Mouse (Mus musculus) adrenal gland, adult 10 weeks (tissue): ENCODE data around the gene 7420426K07Rik. TPM values are rescaled to one million over a fixed set of nuclear protein-coding genes. Genes with fewer than 3 reads are reported as not detected.

Experiments used
- polyA plus RNA-seq: library from polyadenylated mRNA; stranded (reverse); fragments of 350-450 nt; fragmentation: Illumina TruSeq; extraction: RNeasy Lipid Tissue Mini Kit (QIAGEN cat#74804); gene quantifications from one replicate; pipeline ENCODE4 v1.2.3, GENCODE M21; 2014; ENCODE audit warnings: low read depth, low replicate concordance

The 7420426K07Rik gene
- not detected for polyA plus RNA-seq

DNA sequence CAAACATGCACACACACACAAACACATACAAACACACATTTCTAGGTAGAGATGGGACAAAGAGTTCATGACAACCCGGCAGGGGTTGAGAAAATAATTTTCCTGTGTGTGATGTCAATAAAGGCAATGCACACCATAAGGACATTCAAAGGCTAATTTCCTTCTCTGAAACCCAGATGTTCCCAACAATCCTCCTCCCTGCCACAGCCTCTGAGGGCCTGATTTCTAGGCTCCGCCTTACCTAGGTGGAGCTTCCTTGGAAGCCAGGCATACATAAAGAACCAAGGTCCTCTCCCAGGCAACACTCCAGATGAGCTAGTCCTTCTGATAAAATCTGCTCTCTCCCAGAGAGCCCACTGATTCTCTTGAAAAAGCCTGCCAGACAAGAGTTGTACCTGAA, at the start of gene 7420426K07Rik:
7420426K07Rik (plus strand) TSS at position 301 of the 400 bp plus-strand sequence.

GRCm38 (mm10) chr9:98856210-98856609, 46.7 kb upstream of the 7420426K07Rik start, which contains the start of gene Prr23a2:
TSS of gene Prr23a2 (plus strand) at chr9:98856494.

DNA sequence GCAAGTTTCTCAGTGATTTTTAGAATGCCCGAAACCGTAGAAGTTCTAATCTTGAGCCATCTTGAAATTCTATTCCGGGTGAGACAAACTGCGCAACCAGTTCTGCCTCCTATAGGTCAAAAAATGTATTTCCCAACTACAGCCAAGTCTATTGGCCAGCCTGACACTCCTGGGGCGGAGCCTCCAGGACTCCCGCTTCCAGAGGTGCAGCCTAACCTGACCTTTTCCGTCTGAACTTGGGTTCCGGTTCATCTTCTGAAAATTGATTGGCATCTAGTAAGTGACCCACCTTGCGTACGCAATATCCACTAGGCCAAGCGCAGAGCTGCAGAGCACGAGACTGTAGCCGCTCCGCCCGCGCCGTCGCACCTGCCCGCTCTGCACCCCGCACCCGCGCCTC, 38.3 kb upstream of the 7420426K07Rik start, which contains the start of gene Prr23a3:
Prr23a3 (plus strand) TSS at position 197 of the 400 bp plus-strand sequence.

Other genes with a start within 250 kb of the 7420426K07Rik start
- gene Prr23a1, start 60.6 kb upstream of the 7420426K07Rik start, polyA plus RNA-seq, result not detected
- gene Prr23a2, start 46.6 kb upstream of the 7420426K07Rik start, polyA plus RNA-seq, result not detected
- not detected for gene Prr23a3, start 38.4 kb upstream of the 7420426K07Rik start, polyA plus RNA-seq
- gene Foxl2, start 52.2 kb downstream of the 7420426K07Rik start, polyA plus RNA-seq, result 0.41 TPM
- gene Faim, start 83.3 kb downstream of the 7420426K07Rik start, polyA plus RNA-seq, result 24.0 TPM
- gene Gm1123, start 132.6 kb downstream of the 7420426K07Rik start, polyA plus RNA-seq, result not detected
- gene Pik3cb, start 237.5 kb downstream of the 7420426K07Rik start, polyA plus RNA-seq, result 19.4 TPM